Mouse (Mus musculus) kidney, embryonic 16.5 days (tissue): Measurements from ENCODE around the gene Erich6. TPM values are rescaled to one million over a fixed set of nuclear protein-coding genes. Genes with fewer than 3 reads are reported as not detected.

Experiments
- ATAC-seq: fragments of 200-750 bp; cut with Nextera tagmentation; 2 replicates; pipeline ENCODE4 v1.8.0; 2017; ENCODE audit warnings: moderate TSS enrichment; ENCODE audit not compliant: low FRiP score, low TSS enrichment
- H3K27ac ChIP-seq: fragments of 300-500 bp; sonication (generic); 2 replicates; pipeline ENCODE4 v1.5.1; 2014; ENCODE audit warnings: low read length
- H3K27me3 ChIP-seq: fragments of 300-500 bp; sonication (generic); 2 replicates; pipeline ENCODE4 v1.6.1; 2014; ENCODE audit warnings: low read length, control low read depth, mixed read lengths; ENCODE audit not compliant: insufficient read depth
- H3K36me3 ChIP-seq: fragments of 300-500 bp; sonication (generic); 2 replicates; pipeline ENCODE4 v1.6.1; 2014; ENCODE audit warnings: low read length, control low read depth, mixed read lengths; ENCODE audit not compliant: insufficient read depth
- H3K4me1 ChIP-seq: fragments of 300-500 bp; sonication (generic); 2 replicates; pipeline ENCODE4 v1.6.1; 2014; ENCODE audit warnings: low read length, control low read depth, mixed read lengths; ENCODE audit not compliant: insufficient read depth
- H3K4me2 ChIP-seq: fragments of 300-500 bp; sonication (generic); replicated peaks from 2 replicates; pipeline ENCODE4 v1.6.1; 2014; ENCODE audit warnings: low read depth, low read length
- H3K4me3 ChIP-seq: fragments of 300-500 bp; sonication (generic); 2 replicates; pipeline ENCODE4 v1.5.1; 2014; ENCODE audit warnings: mild to moderate bottlenecking, low read length
- H3K9ac ChIP-seq: fragments of 300-500 bp; sonication (generic); replicated peaks from 2 replicates; pipeline ENCODE4 v1.6.1; 2014; ENCODE audit warnings: low read length
- H3K9me3 ChIP-seq: fragments of 300-500 bp; sonication (generic); 2 replicates; pipeline ENCODE4 v1.6.1; 2016; ENCODE audit warnings: low read length, control low read depth
- WGBS: fragments of 180-500 bp; shearing (Covaris S2); extraction: QIAGEN DNeasy Blood & Tissue Kit; methylation state at CpG from one replicate; pipeline ENCODE4 v1.1.7; 2014; 5-methylcytosine and 5-hydroxymethylcytosine counted together
- polyA plus RNA-seq: library from polyadenylated mRNA; unstranded; fragments of >200 nt; fragmentation: Nextera tagmentation; extraction: Ambion mirVana; gene quantifications from 2 replicates; pipeline ENCODE4 v1.2.1, GENCODE M21; 2015

The Erich6 gene
- polyA plus RNA-seq, 1 experiment from 2014 or later = not detected

DNA sequence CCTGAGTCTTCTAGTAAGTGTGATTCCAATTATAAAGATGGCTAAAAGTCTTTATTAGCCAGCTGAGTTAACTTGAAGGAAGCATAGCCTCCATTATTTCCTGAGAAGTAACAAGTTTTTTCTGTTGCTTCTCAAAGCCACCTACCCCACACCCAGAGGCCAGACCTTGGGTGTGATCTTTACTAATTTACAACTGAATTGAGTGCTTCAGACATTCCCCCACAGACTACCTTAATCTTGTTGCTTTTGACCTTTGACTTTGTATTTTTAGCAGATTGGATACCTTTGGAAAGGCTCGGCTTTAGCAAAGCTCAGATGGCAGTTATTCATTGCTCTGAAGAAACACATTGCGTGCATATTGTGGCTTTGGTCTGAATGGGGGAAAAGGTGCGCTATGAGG, 66.2 kb downstream of the Erich6 start:
- Histone ChIP-seq H3K27ac (no peak overlapping the region), H3K9ac (no peak overlapping the region), H3K9me3 (peaks cover 2% of the 10 kb centered on the region; the same call in 1 of the 2 replicates), H3K27me3 (no peaks in the 10 kb centered on the region), H3K36me3 (no peaks in the 10 kb centered on the region), H3K4me3 (no peak overlapping the region), H3K4me1 (no peaks in the 10 kb centered on the region), H3K4me2 (no peak overlapping the region)
- no peak for ATAC-seq
- WGBS = 73% methylated on average over 3 of the region's 3 CpGs

Other genes with a start within 250 kb of the Erich6 start
- 7.5 and 8.8 TPM in 2 replicates for gene Tsc22d2, start 222.5 kb downstream of the Erich6 start, polyA plus RNA-seq
- 54.5 and 55.5 TPM in 2 replicates for gene Eif2a, start 111.4 kb downstream of the Erich6 start, polyA plus RNA-seq
- gene Serp1, start 111.3 kb downstream of the Erich6 start, polyA plus RNA-seq = 143 and 156 TPM in 2 replicates
- 24.3 and 27.3 TPM in 2 replicates for gene Selenot, start 60.6 kb downstream of the Erich6 start, polyA plus RNA-seq
- gene Siah2, start 55.2 kb upstream of the Erich6 start, polyA plus RNA-seq = 3.7 and 3.9 TPM in 2 replicates
- gene Mindy4b-ps, start 185.1 kb upstream of the Erich6 start, polyA plus RNA-seq = not detected in 2 replicates
- 3.7 and 5.3 TPM in 2 replicates for gene Clrn1, start 248.1 kb upstream of the Erich6 start, polyA plus RNA-seq